Mouse (Mus musculus): ENCODE results near the gene Gm20388.

DNA sequence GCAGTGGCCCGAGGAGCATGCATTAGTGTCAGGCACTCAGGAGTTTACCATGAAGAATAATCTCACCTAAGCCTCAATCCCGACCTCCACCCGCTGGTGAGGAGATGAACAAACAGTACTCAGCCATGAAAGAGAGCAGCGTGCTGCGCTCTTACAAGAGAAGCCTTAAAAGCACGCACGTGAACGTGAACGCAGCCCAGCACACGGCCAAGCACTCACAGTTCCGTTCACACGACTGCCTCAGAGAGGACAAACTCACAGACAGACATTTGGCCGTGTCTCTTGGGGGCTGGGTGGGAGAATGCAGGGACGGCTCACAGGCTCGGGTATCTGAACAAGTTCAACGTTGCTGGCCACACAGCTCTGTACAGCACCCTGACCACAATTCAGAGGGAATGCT is 1737.8 kb downstream of the Gm20388 start:
- no peak for TF ChIP-seq POLR2A (IDR thresholded peaks at IDR 0.05; ENCODE audit: borderline replicate concordance, extremely low read depth, insufficient read depth, insufficient read length, poor library complexity, severe bottlenecking)
- no peak for TF ChIP-seq CTCF (IDR thresholded peaks at IDR 0.05; ENCODE audit: borderline replicate concordance, extremely low read depth, insufficient read depth, insufficient read length)

All from brain, embryonic 14.5 days (tissue).